Mouse (Mus musculus): ENCODE measurements around the gene Fgd3.

- no peak for TF ChIP-seq EP300 (IDR thresholded peaks at IDR 0.05; ENCODE audit: insufficient read depth, low read depth, low read length)
- no peak for TF ChIP-seq CTCF (IDR thresholded peaks at IDR 0.05; ENCODE audit: low read depth, low read length)
- no peak for TF ChIP-seq POLR2A (IDR thresholded peaks at IDR 0.05; ENCODE audit: insufficient read depth, low read length)
Measured at GRCm38 (mm10) chr13:49215128-49215503, 105.0 kb downstream of the Fgd3 start.
